Mouse (Mus musculus) splenic B cell, adult 2 months (primary cell): ENCODE measurements around the gene Defb18.
"Not testable (repeated sequence)": the region's sequence is repeated elsewhere in the genome, so short reads cannot be mapped to it uniquely, and the experiment has no call there.

Experiments
- DNase-seq: peaks from one replicate; pipeline ENCODE4 v3.0.0-alpha.2; 2011; ENCODE audit warnings: low read depth, low spot score
- H3K27me3 ChIP-seq: 2 replicates; pipeline ENCODE4 v1.6.1; 2012; ENCODE audit warnings: mild to moderate bottlenecking, low read length, moderate library complexity, mixed read lengths; ENCODE audit not compliant: control insufficient read depth, poor library complexity, insufficient read depth, severe bottlenecking
- H3K36me3 ChIP-seq: 2 replicates; pipeline ENCODE4 v1.6.1; 2012; ENCODE audit warnings: mild to moderate bottlenecking, low read length, moderate library complexity, mixed read lengths; ENCODE audit not compliant: control insufficient read depth, poor library complexity, insufficient read depth, severe bottlenecking

Defb18 gene

DNA sequence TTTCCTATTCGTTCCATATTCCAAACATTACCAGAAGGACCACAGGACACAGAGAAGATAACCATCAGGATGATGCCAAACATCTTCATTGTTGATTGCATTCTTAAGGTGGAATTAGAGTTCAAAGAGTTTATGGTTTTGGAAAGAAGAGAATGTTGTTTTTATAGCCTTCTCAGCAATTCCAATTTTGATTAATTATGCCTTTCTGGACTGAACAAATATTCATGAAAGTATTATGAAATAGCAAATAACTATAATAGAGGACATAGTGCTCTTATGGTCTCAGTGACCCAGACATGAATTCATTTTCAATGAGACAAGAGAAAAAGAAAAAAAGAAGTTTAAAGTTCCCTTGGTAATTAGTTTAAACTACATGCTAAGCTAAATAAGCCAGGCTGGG is at the start of gene Defb18:
TSS of gene Defb18 (minus strand) at position 101 of the 400 bp plus-strand sequence.
- DNase-seq: no peak
- Histone ChIP-seq H3K27me3 (no peaks in the 10 kb centered on the region), H3K36me3 (no peaks in the 10 kb centered on the region)

DNA sequence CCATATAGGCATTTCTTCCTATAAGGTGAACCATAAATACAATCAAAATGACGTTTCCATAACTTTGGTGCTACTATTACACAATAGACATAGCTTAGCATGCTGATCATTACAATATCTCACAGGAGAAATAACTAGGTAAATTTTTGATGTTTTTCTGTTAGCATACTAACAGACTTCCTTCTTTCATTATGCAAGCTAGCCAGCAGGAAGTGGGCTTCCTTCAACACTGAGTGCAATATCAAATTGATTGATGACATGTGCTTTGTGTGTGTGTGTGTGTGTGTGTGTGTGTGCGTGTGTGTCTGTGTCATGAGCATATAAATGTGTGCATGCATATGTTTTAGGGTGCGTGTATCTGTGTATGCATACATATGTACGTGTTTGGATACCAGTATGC is 33.9 kb upstream of the Defb18 start:
- H3K27me3 ChIP-seq: no peaks in the 10 kb centered on the region
- DNase-seq: no peak
- no peaks in the 10 kb centered on the region for H3K36me3 ChIP-seq

DNA sequence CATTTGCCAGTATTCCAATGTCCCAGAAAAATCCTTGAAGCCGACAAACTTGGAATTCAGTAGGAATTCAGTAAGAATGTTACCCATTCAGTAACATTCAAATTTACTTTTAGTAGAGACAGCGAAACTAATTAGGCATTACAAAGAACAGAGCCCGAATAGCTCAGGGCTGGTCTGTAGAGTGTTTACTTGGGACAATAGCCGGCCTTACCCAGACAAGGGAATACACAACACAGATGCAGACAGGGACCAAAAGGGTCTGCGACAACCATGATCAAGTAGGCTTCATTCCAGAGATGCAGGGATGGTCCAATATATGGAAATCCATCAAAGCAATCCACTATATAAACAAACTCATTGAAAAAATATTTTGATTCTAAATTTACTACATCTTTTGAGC is 31.6 kb upstream of the Defb18 start:
- H3K36me3 ChIP-seq: no peaks in the 10 kb centered on the region
- no peaks in the 10 kb centered on the region for H3K27me3 ChIP-seq
- no peak for DNase-seq

DNA sequence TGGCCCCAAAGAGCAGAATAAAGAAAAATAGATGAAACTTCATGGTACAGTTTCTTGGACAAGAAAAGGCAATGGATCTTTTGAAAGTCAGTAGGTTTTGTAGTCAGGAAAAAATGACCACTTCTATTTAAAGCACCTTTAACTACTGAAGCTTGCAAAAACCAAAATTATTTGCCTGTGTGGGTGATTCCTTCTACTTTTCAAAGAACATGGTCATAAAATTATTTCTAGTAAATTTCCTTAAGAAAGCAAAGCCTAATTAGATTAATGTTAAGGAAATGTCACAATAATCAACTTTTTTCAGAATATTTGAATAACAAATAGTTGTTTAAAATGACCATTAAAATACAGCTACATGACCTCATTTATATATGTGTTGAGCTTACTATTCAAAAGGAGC is 27.8 kb upstream of the Defb18 start, which contains the start of gene Defb41:
TSS of gene Defb41 (minus strand) at position 101 of the 400 bp plus-strand sequence.
- no peak for DNase-seq
- Histone ChIP-seq H3K27me3 (no peaks in the 10 kb centered on the region), H3K36me3 (no peaks in the 10 kb centered on the region)

DNA sequence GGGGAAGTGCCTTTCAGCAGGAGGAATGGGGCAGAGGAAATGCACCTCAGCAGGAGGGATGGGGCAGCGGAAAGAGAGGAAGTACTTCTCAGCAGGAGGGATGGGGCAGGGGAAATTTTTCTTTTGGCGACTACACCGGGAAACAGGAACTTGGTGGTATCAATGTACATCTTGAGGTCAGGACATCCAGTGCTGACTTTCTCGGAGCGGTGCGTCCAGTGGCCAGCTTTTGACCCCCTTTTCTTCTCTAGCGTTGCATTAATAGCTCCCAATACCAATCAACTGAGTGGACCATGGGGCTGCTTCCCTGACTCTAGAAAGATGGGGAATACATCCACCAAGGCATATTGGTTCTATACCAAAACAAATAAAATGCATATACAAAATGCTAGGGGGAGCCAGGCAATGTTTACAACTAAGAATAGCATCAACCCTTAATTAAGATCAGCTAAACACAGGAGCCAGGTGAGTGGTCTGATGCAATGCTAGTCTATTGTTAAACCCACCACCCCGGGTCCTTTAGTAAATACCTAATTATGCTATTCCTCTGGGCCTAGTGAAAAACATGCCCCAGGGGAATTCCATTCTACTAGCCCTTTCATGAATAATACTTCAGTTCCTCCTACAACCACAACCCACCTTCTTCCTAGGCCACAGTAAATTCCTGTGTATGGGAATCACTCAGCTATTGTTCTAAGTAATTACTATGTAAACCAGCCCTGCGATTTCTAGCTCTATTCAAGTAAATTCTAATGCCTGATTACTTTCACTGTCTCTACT is 8.7 kb upstream of the Defb18 start:
- not testable (repeated sequence) for H3K36me3 ChIP-seq

DNA sequence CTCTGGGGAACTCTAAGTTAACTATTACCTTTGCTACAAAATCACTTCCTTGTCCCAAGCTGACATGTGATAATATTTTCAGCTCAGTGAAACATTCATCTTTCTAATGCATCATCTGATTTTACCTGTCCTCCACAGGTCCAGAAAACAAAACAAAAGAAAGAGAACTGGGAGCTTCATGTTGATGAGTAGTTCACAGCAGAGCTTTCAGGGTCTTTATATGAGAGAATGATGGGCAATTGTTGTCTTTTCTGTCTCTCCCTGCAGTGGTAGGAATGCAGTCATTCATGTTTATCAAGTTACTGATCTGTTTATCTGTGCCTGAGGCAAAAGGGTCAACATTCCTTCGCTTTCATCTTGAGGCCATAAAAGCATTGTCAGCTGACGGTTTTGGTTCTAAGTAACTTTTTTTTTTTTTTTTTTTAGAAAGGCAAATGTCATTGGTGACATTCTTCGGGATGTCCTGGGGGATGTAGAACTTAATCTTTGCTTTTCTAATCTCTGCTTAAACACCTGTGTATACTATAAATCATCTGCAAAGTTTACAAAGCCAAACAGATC is 13.8 kb downstream of the Defb18 start:
- no peak for DNase-seq
- no peaks in the 10 kb centered on the region for H3K36me3 ChIP-seq
- H3K27me3 ChIP-seq: no peaks in the 10 kb centered on the region

More for the DNA sequence above, 8.7 kb upstream of the Defb18 start:
- not testable (repeated sequence) for H3K27me3 ChIP-seq, DNase-seq

DNA sequence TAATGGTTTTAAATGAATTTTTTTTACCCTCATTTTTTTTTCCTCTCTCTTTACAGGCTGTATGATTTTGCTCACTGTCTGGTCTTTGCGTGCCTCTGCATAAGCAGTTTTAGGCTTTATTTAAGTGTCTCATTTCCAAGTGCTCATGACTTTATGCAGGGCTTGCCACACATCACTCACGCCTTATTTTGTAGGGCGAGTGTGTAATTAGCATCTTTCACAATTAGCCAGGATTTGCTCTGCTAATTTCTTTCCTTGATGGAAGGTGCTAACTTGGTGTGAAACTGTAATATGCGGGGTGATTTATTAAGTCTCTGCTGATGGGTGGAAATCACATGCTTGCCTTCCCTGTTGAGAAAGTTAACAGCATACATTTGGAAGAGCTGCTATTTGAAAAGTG is 45.5 kb downstream of the Defb18 start:
- H3K27me3 ChIP-seq: no peaks in the 10 kb centered on the region
- no peak for DNase-seq
- H3K36me3 ChIP-seq: no peaks in the 10 kb centered on the region

DNA sequence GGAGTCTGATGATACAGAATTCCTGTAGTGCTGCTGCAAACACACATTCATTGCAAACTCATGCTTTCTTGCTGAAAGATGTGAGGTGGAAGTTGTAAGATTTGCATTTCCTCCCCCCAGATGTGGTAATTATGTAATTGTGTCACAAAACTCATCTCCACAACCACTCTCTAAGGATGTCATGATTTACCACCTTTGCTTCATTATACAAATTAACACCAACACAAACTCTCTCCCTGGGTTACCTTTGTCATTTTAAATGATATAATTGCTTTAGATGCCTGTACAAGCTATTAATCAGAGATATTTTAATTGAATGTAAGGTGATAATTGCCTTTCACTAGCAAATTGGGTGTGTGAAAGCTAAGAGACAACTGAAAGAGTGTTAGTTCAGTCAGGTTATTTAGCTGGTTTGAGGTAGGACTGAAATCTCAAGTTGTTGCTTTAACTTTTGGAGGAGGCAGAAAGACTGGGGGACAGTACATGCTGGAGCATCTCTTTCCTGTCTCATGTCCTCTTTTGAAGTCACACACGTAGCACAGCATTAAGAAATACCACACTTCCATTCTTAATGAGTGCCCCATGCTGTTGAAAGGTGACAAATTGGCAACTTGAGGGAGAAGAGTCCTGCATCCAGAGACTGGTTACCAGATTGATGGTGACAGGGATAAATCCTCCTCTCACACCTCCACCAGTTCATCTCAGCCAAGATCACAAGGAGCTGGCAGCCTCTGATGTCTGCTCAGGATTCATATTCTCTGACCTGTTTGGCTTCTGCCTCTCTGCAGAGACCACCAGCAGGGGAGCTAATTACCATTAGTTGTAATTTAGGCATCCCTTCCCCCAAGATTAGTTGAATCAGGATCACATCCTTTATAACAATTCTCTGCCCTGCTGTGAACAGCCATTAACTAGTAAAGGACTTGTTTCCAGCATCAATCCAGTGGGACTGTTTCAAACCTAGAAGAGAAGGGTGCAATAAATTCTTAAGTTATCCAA is 46.2 kb downstream of the Defb18 start:
- Histone ChIP-seq H3K36me3 (no peaks in the 10 kb centered on the region), H3K27me3 (no peaks in the 10 kb centered on the region)
- no peak for DNase-seq
